Mouse (Mus musculus): ENCODE results near the gene Tulp2.

The Tulp2 gene

DNA sequence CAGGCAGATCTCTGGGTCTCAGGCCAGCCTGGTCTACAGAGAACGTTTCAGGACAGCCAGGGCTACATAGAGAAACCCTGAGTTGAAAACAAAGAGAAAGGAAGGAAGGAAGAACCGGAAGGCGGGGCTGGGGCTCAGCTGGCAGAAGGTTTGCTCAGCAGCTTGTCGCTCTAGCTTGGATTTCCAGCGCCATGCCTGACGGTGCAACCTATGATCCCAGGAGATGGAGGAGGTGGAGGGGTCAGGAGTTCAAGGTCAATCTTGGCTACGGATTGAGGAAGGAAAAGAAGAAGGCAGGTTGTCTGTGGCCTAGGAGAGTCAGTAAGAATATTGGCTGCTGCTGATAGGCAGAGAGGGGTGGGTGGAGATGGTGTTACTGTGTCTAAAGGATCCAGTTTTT is 78.6 kb downstream of the Tulp2 start:
- no peak for DNase-seq

DNA sequence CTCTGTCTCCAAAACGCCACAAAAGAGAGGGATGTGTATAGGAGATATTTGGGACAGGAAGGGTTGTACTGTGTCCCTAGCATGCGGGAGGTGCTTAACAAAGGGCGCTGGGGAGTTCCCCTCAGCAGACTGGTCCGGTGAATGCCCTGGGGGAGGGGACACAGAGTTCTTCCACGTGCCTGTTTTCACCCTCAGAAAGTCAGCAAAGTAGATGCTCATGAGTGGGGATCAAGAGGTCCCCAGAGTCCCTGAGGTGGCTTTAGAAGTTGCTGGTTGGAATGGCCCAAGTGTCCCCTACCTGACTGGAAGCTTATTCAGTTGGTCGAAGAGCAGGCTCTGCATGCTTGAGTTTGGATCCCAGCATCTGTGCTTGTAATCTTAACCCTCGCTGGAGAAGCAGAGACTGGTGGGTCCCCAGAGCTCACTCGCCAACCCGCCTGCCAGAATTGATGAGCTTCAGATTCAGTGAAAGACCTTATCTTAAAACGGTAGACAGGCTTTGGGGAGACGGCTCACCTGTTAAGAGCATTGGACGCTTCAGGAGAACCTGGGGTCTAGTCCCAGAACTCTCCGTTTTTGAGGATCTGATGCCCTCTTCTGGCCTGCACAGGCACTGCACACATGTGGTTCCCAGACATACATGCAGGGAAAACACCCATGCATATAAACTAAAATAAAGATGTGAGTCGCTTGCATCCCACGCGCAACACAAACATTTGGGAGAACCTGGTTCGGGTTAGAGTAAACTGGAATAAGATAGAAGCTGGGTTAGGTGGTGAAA is 79.4 kb downstream of the Tulp2 start:
- DNase-seq, result peak; percentile 87

DNA sequence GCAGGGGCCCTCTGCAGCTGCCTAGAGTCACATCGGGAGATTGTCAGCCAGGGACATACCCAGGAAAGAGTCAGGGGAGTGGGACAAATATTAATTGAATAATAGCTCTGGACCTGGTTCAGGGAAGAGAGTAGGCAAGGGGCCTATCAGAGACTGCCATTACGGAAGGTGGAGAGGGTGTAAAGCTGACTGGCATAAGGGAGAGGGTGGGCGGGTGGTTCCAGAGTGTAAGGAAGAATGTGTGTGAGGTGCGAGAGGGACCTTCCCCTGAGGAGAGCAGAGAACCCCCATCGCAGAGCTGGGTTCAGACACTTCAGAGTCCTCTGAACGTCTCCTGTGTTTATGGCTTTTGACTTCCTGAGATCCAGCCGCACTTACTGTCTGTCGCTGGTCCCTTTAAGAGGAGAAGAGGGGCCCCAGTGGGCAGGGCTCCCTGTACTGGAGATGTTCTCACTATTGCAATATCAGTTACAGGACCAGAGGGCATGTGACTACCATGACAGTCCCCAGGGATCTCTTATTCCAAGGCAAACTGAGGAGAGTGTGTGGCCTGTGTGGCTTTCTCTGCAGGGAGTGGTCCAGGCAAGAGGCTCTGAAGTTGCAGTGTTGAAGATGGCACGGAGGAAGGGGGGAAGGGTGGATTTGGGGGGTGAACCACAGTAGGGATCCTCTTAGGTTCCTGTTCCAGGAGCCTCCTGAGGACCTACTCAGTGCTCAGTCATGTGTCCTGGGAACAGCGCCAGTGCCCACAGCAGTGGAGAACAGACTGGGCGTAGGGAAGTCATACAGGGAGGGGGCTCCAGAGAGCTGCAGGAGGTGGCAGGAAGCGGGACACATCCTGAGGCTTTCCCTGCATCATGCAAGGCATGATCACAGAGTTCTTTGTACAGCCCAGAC is 80.2 kb downstream of the Tulp2 start:
- no peak for DNase-seq

DNA sequence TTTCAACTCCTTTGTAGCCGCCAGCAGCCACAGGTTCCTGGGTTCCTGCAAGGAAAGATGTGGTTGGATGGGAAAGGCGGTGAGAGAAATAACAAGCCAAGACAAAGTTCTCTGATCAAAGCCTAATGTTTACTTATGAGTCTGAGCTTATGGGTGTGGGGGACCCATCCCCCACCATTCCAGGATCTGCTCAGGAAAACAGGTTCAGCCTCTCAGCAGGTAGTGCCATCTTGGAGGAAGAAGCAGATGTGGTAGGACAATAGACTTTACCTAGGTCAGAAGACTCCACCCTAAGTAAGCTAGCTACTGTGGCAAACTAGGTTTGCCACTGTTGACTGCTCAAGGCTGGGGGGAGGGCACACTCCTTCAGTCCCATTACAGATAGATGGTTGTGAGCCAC is 83.1 kb downstream of the Tulp2 start:
- no peak for DNase-seq

DNA sequence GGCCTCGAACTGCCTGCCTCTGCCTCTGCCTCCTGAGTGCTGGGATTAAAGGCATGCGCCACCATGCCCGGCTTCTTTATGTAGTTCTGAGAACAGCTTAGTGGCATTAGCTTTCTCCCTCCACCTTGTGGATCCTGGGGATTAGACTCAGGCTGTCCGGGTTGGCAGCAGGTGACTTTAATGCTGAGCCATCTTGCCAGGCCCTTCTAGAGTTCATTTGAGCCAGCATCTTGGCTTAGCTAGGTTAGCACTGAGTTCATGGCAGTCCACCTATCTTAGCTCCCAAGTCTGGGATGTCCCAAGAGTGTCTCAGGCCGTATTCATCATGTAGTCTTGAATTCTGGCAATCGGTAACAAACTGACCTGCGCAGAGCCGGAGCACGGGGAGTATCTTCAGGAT is 83.8 kb downstream of the Tulp2 start:
- DNase-seq, result no peak

DNA sequence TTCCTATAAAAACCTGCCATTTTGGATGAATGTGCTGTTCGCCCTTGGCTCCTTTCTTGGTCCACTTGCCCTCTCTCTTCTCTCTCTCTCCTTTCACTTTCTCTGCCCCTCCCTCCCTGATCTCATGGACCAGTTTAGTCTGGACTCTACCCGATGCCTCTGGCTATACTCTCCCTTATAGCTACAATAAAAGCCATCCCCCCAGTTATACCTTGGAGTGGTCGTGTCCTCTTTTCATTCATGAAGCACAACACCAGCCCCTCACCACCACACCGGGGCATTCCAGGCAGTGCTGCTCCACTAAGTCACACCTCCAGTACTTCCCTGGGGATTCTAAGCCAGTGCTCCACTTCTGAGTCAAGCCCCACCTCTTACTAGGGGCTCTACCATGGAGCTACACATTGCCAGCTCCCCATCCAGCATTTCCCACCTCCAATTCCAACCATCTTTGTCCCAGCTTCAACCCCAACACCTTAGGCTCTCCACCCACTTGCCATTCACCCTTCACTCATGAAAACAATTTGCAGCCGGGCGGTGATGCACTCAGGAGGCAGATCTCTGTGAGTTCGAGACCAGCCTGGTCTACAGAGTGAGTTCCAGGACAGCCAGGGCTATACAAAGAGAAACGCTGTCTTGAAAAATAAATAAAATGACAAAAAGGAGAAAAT is 85.6 kb downstream of the Tulp2 start:
- DNase-seq, result no peak

DNA sequence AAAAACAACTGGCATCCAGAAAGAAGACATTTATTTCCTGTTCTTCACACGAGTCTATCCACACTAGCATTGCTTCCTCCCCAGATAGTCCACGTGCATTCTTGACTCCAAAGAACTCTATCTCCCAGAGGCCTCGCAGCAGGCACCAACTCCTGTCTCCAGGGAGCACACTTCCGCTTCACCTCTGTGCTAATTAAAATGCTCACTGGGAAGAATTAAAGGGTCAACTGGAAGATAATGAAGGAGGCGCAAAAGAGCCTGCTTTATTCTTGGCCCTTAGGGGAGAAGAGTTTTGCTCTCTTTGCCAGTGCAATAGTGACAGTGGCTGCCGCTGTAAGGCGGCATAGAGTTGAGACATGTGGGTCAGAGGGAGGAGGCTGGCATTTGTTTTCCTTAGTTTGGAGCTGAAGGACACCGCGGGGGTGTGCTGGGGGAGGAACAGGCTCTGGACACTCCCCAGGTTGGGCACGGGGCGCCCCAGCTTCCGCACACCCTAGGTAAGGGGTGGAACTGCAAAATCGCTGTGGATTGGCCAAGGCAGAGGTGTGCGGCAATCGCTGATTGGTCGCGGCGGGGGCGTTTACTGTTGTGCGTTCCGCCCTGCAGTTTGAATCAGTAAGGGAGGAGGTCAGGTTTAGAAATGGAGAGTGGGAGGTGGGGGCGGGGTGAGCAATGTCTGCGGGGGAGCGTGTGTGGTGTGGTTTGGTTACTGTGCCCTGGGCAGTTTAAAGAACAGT is 86.3 kb downstream of the Tulp2 start:
- peak; percentile 87 for DNase-seq

DNA sequence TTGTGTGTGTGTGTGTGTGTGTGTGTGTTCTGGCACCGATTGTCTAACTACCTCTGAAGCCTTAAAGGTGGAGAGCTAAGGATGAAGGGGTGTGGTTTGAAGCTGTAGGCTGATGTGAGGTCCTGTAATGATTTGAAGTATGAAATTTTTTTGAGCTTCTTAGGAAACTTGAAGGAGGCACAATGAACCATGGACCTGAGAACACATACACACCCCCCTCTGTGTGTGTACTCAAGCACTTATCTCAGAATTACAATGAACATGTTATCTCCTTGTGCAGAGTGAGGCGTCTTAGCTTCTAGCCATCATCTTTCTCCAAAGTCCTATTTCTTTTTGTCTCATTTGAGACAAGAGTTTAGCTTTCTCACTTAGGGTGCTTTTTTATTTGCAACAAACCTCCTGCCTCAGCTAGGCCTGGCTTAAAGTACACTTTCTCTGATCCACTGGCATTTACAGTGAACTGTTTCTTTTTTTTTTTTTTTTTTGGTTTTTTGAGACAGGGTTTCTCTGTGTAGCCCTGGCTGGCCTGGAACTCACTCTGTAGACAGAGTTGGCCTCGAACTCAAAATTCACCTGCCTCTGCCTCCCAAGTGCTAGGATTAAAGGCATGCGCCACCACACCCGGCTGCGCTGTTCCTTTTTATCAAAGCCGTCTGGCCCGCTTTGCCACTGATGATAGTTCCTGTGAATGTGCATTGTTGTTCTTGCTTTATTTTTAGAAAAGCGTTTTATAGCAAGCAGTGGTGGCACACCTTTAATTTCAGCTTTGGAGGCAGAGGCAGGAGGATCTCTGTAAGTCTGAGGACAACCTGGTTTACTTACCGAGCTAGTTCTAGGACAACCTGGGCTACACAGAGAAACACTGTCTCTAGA is 87.2 kb downstream of the Tulp2 start:
- DNase-seq, result no peak

DNA sequence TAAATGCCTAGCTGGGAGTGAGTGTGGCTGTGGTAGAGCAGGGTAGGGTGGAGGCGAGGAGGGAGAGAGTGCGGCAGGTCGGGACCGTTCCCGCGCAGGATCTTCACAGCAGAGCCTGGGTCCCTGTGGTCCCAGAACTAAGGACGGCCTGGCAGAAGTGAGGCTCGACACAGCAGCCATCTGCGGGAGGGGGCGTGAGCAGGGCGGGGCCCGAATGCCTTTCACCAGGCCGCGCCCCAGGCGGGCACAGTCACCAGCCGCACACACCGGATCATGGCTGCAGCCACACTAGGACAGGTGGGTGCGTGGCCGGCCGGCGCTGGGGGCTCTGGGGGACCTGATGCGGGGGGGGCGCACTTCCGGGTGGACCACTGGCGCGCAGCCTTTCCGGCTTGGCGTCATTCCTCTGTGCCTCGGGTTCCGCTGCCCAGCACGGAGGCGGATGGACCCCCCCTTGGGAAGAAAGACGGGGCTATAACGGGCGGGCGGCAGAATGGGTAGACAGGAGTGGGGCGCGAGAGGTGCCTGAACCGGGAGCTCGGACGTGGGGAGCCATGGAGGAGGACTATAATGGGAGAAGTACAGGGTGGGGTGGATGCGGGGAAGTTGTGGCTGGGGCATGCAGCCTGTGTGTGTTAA is 88.5 kb downstream of the Tulp2 start, which contains the start of gene Bcat2:
Gene Bcat2, plus strand, starts transcription at position 51 of the 639 bp plus-strand sequence.
- peak; percentile 78 for DNase-seq

DNA sequence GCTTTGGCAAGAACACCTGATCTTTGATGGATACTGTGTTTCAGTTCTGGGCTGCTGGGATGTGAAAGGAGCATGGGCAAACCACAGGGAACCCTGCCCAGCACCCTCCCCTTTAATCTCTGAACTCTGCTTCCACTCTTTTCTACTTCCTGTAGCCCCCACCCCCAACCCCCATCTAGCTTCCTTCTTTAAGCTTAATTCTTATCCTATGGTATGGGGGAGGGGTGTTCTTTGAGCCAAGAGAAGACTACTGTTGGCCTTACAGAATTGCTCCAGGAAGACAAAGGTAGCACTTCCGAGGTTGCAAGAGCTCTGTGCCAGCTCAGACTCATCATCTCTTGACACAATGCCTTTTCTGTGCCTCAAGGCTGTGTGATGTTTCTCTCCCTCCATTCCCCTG is 90.3 kb downstream of the Tulp2 start:
- no peak for DNase-seq
